In the genomic region with DNA sequence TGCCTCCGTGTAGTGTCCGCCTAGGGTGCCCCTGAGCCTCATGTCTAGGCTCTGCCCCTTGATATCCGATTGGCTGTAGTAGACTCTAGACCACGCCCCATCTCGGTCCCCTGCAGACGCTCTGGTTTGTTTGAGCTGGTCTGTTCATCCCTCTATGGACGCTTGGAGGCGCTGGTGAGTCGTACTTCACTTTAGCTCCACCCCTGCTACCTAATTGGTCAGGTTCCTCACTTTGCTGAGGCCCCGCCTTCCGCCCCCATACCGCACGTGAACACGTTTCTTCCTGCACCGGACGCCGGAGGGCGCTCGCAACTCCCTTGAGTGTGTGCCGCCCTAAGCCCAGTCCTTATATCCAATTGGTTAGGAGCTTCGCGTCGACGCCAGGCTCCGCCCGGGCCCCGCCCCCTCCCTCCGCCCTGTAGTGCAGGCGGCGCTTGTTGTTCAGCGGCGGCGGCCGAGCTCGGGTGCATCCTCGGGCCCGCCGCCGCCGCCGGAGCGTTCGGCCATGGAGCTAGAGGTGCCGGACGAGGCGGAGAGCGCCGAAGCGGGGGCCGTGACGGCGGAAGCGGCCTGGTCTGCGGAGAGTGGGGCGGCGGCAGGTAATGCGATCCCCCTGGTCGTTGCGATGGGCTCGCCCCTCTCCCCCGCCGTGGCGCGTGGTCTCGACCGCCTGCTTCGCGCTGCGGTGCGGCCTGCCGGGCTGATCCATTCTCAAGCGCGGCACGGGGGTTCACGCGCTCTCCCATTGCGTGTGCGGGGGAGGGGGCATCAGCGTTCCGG, we compare ENCODE assay signal across 8 mouse cellular contexts. TPM values are rescaled to one million over a fixed set of nuclear protein-coding genes. Genes with fewer than 3 reads are reported as not detected.
A peak's percentile ranks its signal among the peaks of the same experiment; 100 is the strongest.
DNase-seq lines count a peak whose midpoint lies in the region; ATAC-seq and TF ChIP-seq lines count a peak whose summit lies in the region.

A gene (plus strand): TSS at position 410 of the 780 bp plus-strand sequence.

- TF ChIP-seq POLR2A in CH12.LX (IDR thresholded peaks at IDR 0.05; ENCODE audit: low read depth, low read length): peak; percentile 77

- H3K4me2 ChIP-seq in CH12.LX (ENCODE audit: insufficient read depth, low read depth, poor library complexity, severe bottlenecking): peak within 1 kb of the TSS; percentile 59
- H3K4me2 ChIP-seq in forebrain, embryonic 11.5 days (ENCODE audit: low read depth, low read length, severe bottlenecking): peak within 1 kb of the TSS; percentile 95
- H3K4me2 ChIP-seq in heart, embryonic 16.5 days (ENCODE audit: low read depth, low read length): peak within 1 kb of the TSS; percentile 97
- peak within 1 kb of the TSS; percentile 95 for H3K4me2 ChIP-seq in liver, embryonic 15.5 days
- H3K4me2 ChIP-seq in neural tube, embryonic 12.5 days (replicated peaks): peak within 1 kb of the TSS; percentile 86

- H3K9me3 ChIP-seq in CH12.LX (replicated peaks; ENCODE audit: low read length): no peaks in the 10 kb centered on the region
- no peaks in the 10 kb centered on the region for H3K9me3 ChIP-seq in forebrain, embryonic 11.5 days (ENCODE audit: control insufficient read depth, low read length)
- H3K9me3 ChIP-seq in heart, embryonic 16.5 days (replicated peaks; ENCODE audit: control insufficient read depth, low read length): no peaks in the 10 kb centered on the region
- H3K9me3 ChIP-seq in liver, embryonic 15.5 days (replicated peaks): no peaks in the 10 kb centered on the region
- no peaks in the 10 kb centered on the region for H3K9me3 ChIP-seq in neural tube, embryonic 12.5 days

- H3K27ac ChIP-seq in CH12.LX (ENCODE audit: insufficient read depth, low read depth): peak within 1 kb of the TSS; percentile 55
- H3K27ac ChIP-seq in forebrain, embryonic 11.5 days (ENCODE audit: low read depth, low read length): peak within 1 kb of the TSS; percentile 65; the same call in 1 of the 2 replicates
- peak within 1 kb of the TSS; percentile 80 for H3K27ac ChIP-seq in heart, embryonic 16.5 days (ENCODE audit: low read length)
- peak within 1 kb of the TSS; percentile 89 for H3K27ac ChIP-seq in liver, embryonic 15.5 days (replicated peaks)
- peak within 1 kb of the TSS; percentile 72 for H3K27ac ChIP-seq in neural tube, embryonic 12.5 days

- TF ChIP-seq RAD21 in CH12.LX (IDR thresholded peaks at IDR 0.05; ENCODE audit: low read depth, low read length): peak; percentile 90

- WGBS in forebrain, embryonic 11.5 days: under 1% methylated on average over 80 of the region's 80 CpGs
- WGBS in heart, embryonic 16.5 days: under 1% methylated on average over 70 of the region's 80 CpGs
- under 1% methylated on average over 80 of the region's 80 CpGs for WGBS in liver, embryonic 15.5 days (ENCODE audit: insufficient replicate concordance)
- whole genome bisulfite sequencing in neural tube, embryonic 12.5 days: under 1% methylated on average over 80 of the region's 80 CpGs

- H3K36me3 ChIP-seq in CH12.LX (replicated peaks in 1 of 2; ENCODE audit: control insufficient read depth in 1 of 2, insufficient read depth in 1 of 2, low read length in 1 of 2): peaks cover 0 to 21% of the 10 kb centered on the region in 2 experiments
- no peaks in the 10 kb centered on the region for H3K36me3 ChIP-seq in forebrain, embryonic 11.5 days (ENCODE audit: control insufficient read depth, insufficient read depth, low read length)
- no peaks in the 10 kb centered on the region for H3K36me3 ChIP-seq in heart, embryonic 16.5 days (ENCODE audit: control insufficient read depth, insufficient read depth)
- H3K36me3 ChIP-seq in liver, embryonic 15.5 days (replicated peaks): 0 out of 2 replicates have a peak, but pooled peaks cover 6% of the 10 kb centered on the region
- H3K36me3 ChIP-seq in neural tube, embryonic 12.5 days: peaks cover 4% of the 10 kb centered on the region; the same call in 1 of the 2 replicates

- no peaks in the 10 kb centered on the region for H3K27me3 ChIP-seq in CH12.LX (replicated peaks)
- H3K27me3 ChIP-seq in forebrain, embryonic 11.5 days (ENCODE audit: control insufficient read depth, insufficient read depth, low read length): peaks cover 20% of the 10 kb centered on the region
- peaks cover 10% of the 10 kb centered on the region for H3K27me3 ChIP-seq in heart, embryonic 16.5 days (ENCODE audit: control insufficient read depth, insufficient read depth, low read length)
- peaks cover 23% of the 10 kb centered on the region for H3K27me3 ChIP-seq in liver, embryonic 15.5 days
- H3K27me3 ChIP-seq in neural tube, embryonic 12.5 days (replicated peaks): peaks cover 18% of the 10 kb centered on the region

- TF ChIP-seq EP300 in CH12.LX (IDR thresholded peaks at IDR 0.05; ENCODE audit: low read length): no peak

- peak; percentile 65 to 97 for TF ChIP-seq CTCF in CH12.LX (conservative IDR thresholded peaks at IDR 0.05 in 1 of 2, IDR thresholded peaks at IDR 0.05 in 1 of 2; ENCODE audit: low read depth in 2 of 2, low read length in 2 of 2)

- dilution Hi-C loops in CH12.LX (cut with MboI; ENCODE audit: extremely low pct_ligation_motif_present, extremely low pct_unique_long_range_greater_than_20kb, low sequenced_read_pairs): no loop called here

- DNase-seq in CH12.LX (ENCODE audit: extremely low read depth): peak; percentile 100
- DNase-seq in c-Kit-positive CD71-positive TER-119-negative erythroid progenitor cells, embryonic 14.5 days (ENCODE audit: low read depth): peak; percentile 100
- peak; percentile 100 for DNase-seq in forebrain, embryonic 11.5 days (ENCODE audit: low spot score)
- peak; percentile 100 for DNase-seq in kidney, postnatal 36 days
- peak; percentile 99 for DNase-seq in telencephalon, adult 2 months (ENCODE audit: low read depth, low spot score)

- peak; percentile 94 for ATAC-seq in forebrain, embryonic 11.5 days (replicated peaks; ENCODE audit: low FRiP score)
- ATAC-seq in heart, embryonic 16.5 days (replicated peaks; ENCODE audit: extremely low read depth, insufficient read depth, low FRiP score): peak; percentile 93
- peak; percentile 94 for ATAC-seq in liver, embryonic 15.5 days (ENCODE audit: insufficient read depth)
- ATAC-seq in neural tube, embryonic 12.5 days (ENCODE audit: low FRiP score, low read depth): peak; percentile 94

- peak within 1 kb of the TSS; percentile 82 to 89 (median 85) for H3K4me3 ChIP-seq in CH12.LX (replicated peaks in 1 of 3; ENCODE audit: low read depth in 2 of 3, low read length in 2 of 3, poor library complexity in 1 of 3)
- peak within 1 kb of the TSS; percentile 82 for H3K4me3 ChIP-seq in forebrain, embryonic 11.5 days (ENCODE audit: low read depth, low read length)
- H3K4me3 ChIP-seq in heart, embryonic 16.5 days (ENCODE audit: low read length): peak within 1 kb of the TSS; percentile 91
- H3K4me3 ChIP-seq in liver, embryonic 15.5 days (replicated peaks): peak within 1 kb of the TSS; percentile 77
- H3K4me3 ChIP-seq in neural tube, embryonic 12.5 days: peak within 1 kb of the TSS; percentile 80

- peaks cover 25 to 73% of the 10 kb centered on the region in 2 experiments for H3K4me1 ChIP-seq in CH12.LX (ENCODE audit: control insufficient read depth in 1 of 2, insufficient read depth in 2 of 2)
- H3K4me1 ChIP-seq in forebrain, embryonic 11.5 days (replicated peaks; ENCODE audit: control insufficient read depth, insufficient read depth, low read length): peaks cover 20% of the 10 kb centered on the region; the same call in 1 of the 2 replicates
- peaks cover 40% of the 10 kb centered on the region for H3K4me1 ChIP-seq in heart, embryonic 16.5 days (ENCODE audit: control insufficient read depth, insufficient read depth, low read length)
- H3K4me1 ChIP-seq in liver, embryonic 15.5 days (replicated peaks): peaks cover 88% of the 10 kb centered on the region
- H3K4me1 ChIP-seq in neural tube, embryonic 12.5 days: peaks cover 26% of the 10 kb centered on the region

- H3K9ac ChIP-seq in CH12.LX (ENCODE audit: insufficient read depth, low read depth): peak within 1 kb of the TSS; percentile 62
- H3K9ac ChIP-seq in forebrain, embryonic 11.5 days (ENCODE audit: low read length): peak within 1 kb of the TSS; percentile 90
- H3K9ac ChIP-seq in heart, embryonic 16.5 days (ENCODE audit: low read length): peak within 1 kb of the TSS; percentile 87
- H3K9ac ChIP-seq in liver, embryonic 15.5 days: peak within 1 kb of the TSS; percentile 77
- peak within 1 kb of the TSS; percentile 87 for H3K9ac ChIP-seq in neural tube, embryonic 12.5 days

- in situ Hi-C loops in CH12.LX (cut with MboI; ENCODE audit: low pct_ligation_motif_present, low pct_unique_long_range_greater_than_20kb, low sequenced_read_pairs): loop anchor here (5.0 kb wide), 1 partner anchor 50 kb away; a partner anchor contains a TSS

- peaks cover 43% of the 10 kb centered on the region for H3K79me2 ChIP-seq in CH12.LX (replicated peaks; ENCODE audit: control insufficient read depth, extremely low read depth, insufficient read depth, poor library complexity, severe bottlenecking)

TF ChIP-seq in CH12.LX, 34 proteins besides CTCF, POLR2A, EP300 and RAD21 (continues in another document):
- TF ChIP-seq MEF2A (IDR thresholded peaks at IDR 0.05; ENCODE audit: borderline replicate concordance, low read depth, low read length) (peak; percentile 75), IRF4 (IDR thresholded peaks at IDR 0.05; ENCODE audit: low read depth, low read length) (peak; percentile 56), RCOR1 (conservative IDR thresholded peaks at IDR 0.05; ENCODE audit: low read depth, low read length) (peak; percentile 66), UBTF (IDR thresholded peaks at IDR 0.05; ENCODE audit: low read depth, low read length) (0 out of 2 replicates have a peak, but pooled peaks have one; percentile 73), TBP (conservative IDR thresholded peaks at IDR 0.05; ENCODE audit: low read depth, low read length) (peak; percentile 59; the same call in 1 of the 2 replicates), ZC3H11A (IDR thresholded peaks at IDR 0.05; ENCODE audit: low read depth, low read length) (no peak), GABPA (IDR thresholded peaks at IDR 0.05; ENCODE audit: insufficient replicate concordance, low read depth, low read length) (no peak), SMC3 (IDR thresholded peaks at IDR 0.05; ENCODE audit: low read depth, low read length) (peak; percentile 85), MAX (IDR thresholded peaks at IDR 0.05; ENCODE audit: low read length) (peak; percentile 70), JUN (IDR thresholded peaks at IDR 0.05; ENCODE audit: insufficient read depth, low read depth, low read length) (no peak), E2F4 (IDR thresholded peaks at IDR 0.05; ENCODE audit: insufficient replicate concordance, low read depth, low read length) (no peak), NRF1 (IDR thresholded peaks at IDR 0.05; ENCODE audit: low read depth, low read length) (no peak)

RNA-seq across cellular contexts. Expression of the gene that starts here (rescaled TPM):
- 12.6 and 17.9 TPM in 2 replicates for total RNA-seq in CH12.LX (2012; rRNA removed)
- total RNA-seq in CH12.LX (2014; rRNA removed): 11.4 and 11.7 TPM in 2 replicates
- polyA plus RNA-seq in CH12.LX (2012; ENCODE audit: insufficient read length, low read depth): 46.7 and 51.4 TPM in 2 replicates
- polyA plus RNA-seq in forebrain, embryonic 11.5 days (2014; fragmentation: Nextera tagmentation; extraction: Ambion mirVana): 74.1 and 74.9 TPM in 2 replicates
- polyA plus RNA-seq in heart, embryonic 16.5 days (2015; fragmentation: Nextera tagmentation; extraction: Ambion mirVana): 31.3 and 33.2 TPM in 2 replicates
- 13.4 and 15.2 TPM in 2 replicates for polyA plus RNA-seq in liver, embryonic 15.5 days (2015; fragmentation: Nextera tagmentation; extraction: Ambion mirVana)
- 89.7 and 99.3 TPM in 2 replicates for polyA plus RNA-seq in neural tube, embryonic 12.5 days (2016; fragmentation: Nextera tagmentation; extraction: Ambion mirVana)

Comparison
In these comparisons a context has a peak if more than half of its experiments do, and no peak if none do; other contexts are left out.
1. Peak in every context shown above with its lines: DNase-seq, ATAC-seq, H3K4me3 ChIP-seq and H3K27ac ChIP-seq.